Mouse (Mus musculus): ENCODE data around the gene Hmcn2.

Hmcn2 gene

DNA sequence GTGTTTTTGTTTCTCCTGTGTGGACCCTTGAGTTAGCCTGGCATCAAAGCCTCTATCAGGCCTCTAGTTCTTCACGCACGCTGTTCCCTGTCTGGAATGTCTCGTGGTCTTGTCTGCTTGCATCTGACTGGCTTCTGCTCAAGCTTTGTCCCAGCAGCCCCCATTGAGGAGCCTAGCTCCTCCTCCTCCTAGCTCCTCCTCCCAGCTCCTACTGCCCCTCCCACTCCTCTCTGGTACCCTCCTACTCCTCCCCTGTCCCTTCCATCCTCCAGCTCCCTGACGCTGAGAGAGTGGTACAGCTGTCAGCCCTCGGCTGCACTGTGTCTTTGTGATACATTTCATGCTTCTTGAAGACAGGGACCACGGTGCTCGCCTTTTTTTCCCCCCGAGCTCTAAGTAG is 104.4 kb downstream of the Hmcn2 start:
- no peak for DNase-seq

DNA sequence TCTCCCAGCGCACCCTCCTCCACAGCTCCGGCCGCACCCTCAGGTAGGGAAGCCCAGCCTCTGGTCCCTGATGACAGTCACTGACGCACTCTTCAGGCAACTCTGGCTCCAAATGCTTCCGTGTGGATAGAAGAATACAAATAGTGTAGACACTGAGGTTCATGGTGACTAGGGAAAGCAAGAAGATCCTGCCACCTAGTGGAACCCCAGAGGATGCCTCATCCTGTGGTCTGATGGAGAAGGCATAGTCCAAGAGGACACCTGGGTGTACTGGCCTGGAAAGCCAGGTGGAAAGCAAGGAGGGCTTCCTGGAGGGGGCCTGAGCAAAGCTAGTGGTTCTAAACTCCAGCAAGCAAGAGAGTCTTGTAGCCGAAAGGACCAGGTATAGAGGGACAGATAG is 106.7 kb downstream of the Hmcn2 start:
- no peak for DNase-seq

DNA sequence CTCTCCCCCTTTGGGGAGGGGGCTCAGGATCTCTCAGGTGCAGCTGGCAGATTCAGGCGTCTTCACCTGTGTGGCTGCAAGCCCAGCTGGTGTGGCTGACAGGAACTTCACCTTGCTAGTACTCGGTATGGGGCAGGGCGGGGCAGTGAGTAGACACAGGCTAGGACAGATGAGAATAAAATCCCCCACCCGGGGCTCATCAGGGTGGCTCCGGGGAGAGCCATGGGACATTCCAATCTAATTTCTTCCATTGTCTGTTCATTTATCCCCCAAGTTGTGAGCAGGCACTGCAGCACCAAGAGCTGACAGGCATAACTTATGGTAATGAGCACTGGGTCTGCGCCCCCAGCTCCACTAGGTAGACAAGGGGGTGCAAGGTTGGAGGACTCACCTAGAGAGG is 108.4 kb downstream of the Hmcn2 start:
- no peak for DNase-seq

DNA sequence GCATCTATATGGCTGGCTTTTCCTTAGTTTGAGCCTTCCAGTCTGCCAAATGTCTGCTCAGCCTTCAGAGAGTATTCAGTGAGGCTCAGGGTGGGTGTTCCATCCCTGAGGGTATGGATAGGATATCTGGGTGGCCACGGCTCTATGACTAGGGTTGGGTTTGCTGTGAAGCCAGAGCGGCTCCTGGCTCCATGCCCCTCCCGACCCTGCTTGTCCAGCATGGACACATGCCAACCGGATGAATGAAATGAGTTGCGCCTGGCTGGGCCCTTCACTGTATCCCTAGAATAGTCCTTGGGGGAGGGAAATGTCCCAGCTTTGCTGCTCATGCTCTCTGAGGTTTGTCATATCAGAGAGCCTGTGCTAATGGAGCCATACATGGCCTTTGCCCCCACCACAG is 117.3 kb downstream of the Hmcn2 start:
- peak in 1 of 2 experiments; percentile 39 for DNase-seq

DNA sequence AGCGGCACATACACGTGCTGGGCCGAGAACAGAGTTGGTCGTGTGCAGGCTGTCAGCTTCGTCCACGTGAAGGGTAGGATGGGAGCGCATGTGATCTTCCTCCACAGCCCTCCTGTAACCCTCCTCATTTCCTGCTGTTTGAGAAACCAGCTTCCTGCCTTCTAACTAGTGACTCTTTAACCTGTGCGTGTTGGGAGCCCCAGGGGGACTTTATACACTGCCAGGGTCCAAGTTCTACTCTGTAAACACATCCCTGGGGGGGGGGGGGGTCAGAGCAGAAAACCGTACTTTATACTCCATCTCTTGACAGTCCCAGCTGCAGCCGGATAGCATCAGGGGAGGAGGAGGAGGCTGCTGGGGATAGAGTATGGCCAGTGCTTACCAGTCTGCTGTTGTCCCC is 120.5 kb downstream of the Hmcn2 start:
- DNase-seq = no peak

DNA sequence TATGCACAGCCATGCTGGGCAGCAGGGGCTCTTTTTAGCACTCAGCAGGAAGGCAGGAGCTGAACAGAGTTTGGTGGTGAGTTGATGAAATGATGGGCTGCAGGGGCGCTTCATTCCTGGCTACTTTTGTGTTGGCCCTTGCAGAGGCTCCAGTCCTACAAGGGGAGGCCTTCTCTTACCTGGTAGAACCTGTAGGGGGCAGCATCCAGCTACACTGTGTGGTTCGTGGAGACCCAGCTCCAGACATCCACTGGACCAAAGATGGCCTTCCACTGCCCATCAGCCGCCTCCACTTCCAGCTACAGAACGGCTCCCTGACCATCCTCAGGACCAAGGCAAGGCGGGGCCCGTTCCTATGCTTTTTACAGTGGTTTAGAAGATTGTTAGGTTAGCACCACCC is 121.4 kb downstream of the Hmcn2 start:
- peak; percentile 44 to 70 for DNase-seq

DNA sequence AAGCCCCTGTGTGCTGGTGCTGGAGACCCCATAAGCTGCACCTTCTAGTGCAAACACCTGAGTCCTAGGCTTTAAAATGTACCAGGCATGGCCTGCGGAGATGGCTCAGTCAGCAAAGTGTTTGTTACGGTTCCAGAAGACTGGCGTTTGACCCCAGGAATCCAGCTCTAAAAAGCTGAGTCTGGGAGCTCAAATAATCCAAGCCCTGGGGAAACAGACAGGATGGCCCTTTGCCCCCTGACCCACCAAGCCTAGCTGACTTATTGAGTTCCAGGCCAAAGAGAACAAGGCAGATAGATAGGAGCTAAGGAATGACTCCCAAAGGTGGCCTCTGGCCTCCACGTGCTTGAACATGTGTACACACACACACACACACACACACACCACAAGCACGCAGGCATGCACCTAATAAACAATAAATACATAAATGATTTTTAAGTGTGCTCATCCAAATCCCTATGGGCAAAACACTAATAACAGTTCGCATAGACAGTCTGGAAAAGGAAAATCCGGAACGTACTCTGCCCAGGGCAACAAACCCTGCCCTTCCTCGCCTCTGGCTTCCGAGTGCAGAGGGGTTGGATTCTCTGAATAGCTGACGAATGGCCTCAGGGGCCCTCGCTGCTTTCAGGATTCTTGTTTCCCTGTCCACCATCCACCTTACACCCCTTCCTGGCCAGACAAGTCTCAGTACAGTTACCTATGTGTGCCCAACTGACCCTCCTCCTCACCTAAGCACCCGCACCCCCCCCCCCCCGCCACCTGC is 123.4 kb downstream of the Hmcn2 start:
- DNase-seq = no peak

DNA sequence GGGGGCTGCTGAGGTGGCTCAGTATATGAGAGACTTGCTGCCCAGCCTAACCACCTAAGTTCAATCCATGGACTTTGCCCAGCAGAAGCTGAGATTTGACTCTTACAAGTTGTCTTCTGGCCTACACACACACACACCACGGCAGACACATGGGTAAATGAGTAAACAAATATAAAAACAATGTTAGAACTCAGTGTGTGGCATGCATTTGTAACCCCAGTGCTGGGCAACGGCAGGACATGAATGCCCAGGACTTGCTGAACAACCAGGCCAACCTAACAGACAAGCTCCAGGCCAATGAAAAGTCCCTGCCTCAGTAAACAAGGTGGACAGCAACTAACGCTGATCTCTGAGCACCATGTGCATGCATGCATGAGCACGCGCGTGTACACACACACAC is 125.4 kb downstream of the Hmcn2 start:
- no peak for DNase-seq

DNA sequence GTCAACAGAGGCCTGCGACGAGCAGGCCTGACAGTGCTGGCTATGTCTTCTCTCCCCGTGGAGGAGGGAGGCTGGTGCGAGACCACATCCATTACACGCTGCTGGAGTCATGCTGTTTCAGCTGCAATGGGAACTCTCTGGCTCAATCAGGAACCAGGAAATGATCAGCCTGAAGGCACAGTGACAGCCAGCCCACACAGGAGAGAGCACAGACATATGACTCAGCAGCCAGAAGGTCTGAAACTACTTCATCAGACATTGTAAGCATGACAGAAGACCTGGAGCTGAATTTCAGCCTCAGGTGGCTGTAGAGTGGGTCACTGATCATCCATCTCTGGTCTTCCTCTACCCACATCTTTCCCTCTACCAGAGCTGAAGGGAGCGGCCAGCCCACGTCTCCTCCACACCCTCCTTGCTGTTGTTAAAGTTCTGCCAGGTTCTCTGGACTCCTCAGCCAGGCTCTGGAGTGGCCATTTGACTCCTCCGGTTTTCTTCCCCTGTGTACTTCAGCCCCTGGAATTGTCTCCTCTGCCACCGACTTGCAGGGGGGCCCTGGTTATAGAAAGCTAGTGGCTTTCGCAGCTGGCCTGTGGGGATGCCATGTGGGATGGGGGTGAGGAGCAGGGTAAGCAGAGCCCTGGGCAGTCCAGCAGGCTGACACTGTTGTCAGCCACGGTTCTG is 128.4 kb downstream of the Hmcn2 start:
- DNase-seq = no peak

DNA sequence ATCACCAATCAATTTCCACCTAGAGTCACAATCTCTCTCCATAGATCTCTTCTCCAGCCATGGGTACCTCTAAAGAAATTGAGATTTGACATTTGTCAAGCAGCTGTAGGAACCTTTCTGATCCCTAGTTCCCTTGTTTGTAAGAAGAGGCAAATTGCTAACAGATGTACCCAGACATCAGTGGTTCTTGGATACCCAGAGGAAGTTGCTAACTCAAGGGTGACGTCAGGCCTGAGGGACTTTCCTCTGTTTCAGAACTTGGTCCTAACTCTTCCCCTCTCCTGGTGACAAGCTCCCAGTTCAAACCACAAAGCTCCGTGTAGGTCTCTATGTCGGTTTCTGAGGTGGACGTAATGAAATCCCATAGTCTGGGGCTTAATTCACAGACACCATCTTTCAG is 131.8 kb downstream of the Hmcn2 start:
- no peak for DNase-seq

DNA sequence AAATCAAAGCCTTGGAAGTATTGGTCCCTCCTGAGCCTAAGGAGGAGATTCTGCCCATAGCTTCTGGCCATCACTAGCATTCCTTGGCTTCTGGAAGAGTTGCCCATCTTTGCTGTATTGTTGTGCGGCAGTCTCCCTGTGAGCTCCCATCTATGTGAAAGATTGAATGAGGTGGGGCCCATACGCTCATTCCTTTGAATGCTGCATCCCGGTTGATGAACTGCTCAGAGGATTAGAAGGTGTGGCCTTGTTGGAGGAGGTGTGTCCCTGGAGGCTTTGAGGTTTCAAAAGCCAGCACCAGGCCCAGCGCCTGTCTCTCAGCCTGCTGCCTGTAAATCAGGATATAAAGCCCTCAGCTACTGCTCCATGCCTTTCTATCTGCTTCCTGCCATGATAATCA is 132.2 kb downstream of the Hmcn2 start:
- no peak for DNase-seq

DNA sequence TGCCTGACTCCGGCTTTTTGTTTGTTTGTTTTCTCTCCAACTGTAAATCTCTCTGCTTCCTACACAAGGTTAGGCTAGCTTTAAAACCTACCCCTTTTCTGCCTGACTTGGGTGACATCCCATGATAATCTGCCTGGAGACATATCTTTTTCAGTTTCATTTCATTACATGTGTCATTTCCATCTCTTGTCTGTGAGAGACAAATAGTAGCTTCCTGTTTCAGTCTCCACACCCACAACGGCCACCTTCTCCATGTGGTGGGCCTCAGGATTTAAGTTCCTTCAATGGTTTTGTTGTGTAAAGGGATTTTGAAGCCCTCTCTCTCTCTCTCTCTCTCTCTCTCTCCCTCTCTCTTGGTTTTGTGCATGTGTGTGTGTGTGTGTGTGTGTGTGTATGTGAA is 133.3 kb downstream of the Hmcn2 start:
- no peak for DNase-seq

DNA sequence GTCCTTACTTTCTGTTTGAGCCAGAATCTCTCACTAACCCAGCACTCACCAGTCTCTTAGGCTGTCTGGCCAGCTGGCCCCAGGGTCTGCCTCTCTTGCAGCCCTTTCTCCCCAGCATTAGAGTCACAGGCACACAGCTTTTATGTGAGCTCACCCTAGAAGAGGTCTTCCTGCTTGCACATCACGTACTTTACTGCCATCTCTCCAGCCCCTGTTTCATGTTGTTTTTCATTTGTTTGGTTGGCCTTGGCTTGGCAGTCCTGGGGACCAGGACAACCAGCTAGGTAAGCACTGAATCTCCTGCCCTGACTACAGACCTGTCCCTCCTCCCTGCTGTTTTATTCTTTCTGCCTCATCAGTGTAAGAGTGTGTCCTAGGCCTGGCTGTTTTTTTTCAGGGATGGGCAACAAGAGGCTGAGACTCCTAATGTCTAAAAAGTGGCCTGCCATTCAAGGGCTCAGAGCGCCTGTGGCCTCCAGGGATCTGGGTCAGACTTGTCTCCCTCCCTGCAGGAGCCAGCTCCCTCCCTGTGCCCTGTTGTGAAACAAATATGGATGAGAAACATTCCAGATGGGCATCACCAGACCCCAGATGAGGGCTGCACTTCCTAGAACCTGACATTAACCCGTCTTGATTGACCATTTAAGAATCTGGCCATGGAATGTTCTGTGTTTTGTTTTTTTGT is 134.7 kb downstream of the Hmcn2 start:
- no peak for DNase-seq

DNA sequence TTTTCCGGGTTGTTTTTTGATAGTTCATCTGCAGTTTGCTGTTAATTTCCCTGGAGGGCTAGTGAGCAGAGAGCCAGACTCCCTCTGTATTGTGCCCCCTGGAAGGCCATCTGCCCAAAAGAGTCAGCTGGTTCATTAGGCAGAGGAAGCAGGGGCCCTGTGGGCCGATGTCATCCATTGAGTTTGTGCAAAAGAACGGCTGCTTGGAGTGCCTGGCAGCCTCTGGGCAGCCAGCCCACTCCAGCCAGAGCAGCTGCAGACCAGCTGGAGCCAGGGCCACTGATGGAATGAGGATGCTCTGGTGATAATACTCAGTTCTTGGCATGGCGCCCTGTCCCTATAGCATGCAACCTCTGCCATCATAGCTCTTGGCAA is 135.2 kb downstream of the Hmcn2 start:
- DNase-seq = peak; percentile 70 to 91

DNA sequence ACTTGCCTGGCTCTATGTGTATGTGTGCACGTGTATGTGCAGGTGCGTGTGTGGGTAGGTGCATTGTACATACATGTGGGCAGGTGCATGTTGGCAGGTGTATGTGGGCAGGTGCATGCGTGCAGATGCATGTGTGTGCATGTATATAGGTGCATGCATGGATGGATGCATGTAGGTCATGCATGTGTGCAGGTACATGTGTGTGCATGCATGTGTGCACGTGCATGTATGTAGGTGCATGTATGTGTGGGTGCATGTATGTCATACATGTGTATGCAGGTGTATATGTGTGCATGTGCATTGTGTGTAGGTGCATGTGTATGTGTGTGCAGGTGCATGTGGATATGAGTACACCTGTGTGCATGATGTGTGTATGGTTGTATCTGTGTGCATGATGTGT is 135.7 kb downstream of the Hmcn2 start:
- DNase-seq = no peak

DNA sequence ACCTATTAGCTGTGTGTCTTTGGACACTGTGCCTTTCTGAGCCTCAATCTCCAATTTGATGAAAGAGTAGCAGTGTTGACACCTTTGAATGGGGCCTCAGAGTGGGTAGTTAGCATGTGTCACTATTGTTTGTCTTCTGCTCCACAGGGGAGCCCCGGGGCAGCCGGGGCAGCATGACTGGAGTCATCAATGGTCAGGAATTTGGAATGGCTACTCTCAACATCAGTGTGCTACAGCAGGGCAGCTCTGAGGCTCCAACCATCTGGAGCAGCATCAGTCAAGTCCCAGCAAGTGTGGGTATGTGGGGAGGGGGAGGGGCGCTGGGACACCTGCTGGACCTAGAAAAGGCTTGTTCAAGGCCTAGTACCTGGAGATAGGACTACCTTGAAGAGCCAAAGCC is 136.4 kb downstream of the Hmcn2 start:
- DNase-seq = no peak

DNA sequence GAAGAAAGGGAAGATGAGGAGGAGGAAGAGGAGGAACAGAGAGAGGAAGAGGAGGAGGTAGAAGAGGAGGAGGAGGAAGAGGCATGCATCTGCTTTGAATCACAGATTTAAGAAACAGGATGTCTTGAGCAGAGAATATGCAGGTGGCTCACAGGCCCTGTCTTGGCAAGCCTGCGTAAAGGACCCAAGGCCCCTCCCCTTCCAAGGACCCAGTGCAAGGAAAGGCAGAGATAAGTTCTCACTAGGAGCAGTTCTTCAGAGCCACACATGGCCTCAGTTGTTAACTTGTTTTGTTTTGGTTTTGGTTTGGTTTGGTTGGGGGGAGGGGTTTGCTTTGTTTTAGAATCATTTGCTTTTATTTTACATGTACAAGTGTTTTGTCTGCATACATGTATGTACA is 137.3 kb downstream of the Hmcn2 start:
- no peak for DNase-seq

DNA sequence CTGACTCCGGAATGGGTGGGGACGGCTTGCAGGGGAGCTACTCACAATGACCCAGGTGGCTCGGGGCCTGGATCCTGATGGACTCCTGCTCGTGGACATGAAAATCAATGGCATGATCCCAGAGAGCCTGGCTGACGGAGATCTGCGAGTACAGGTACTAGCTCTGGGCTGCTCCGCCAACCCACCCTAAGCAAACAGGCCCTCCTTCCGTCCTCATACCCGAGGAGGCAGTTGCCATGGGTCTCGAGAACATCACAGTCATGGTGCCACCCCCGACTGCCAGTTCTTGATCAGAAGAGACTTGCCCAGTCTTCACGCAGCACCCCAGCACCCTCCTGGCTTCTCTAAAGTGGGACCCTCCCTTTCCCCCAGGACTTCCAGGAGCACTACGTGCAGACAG is 138.8 kb downstream of the Hmcn2 start:
- peak in 1 of 2 experiments; percentile 20 for DNase-seq

DNA sequence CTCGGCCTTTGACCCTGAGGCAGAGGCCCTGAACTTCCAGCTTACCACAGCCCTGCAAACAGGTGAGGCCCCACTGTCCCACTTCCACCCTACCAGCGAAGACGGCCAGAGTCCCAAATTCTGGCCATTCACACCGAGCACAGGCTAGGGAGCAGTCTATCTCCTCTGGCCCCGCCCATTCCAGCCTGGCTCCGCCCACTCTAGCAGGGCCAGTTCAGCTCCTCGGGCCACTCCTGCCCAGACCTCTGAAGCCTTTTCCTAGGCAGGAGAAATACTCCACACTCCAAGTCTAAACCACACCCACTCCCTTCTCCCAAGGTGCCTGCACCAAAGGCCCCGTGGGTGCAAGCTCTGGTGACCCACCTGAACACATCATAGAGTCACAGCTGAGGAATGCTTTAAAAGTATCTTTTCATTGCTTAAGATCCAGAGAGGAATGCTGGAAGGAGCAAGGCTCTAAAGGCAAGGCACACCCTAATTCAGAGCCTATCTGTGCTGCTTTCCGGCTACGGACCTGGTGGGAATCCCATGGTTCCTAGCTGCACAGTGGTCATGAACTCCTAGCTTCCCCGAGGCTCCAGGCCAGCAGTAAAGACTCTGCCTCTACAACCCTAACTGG is 139.5 kb downstream of the Hmcn2 start:
- DNase-seq = peak; percentile 72 to 81

DNA sequence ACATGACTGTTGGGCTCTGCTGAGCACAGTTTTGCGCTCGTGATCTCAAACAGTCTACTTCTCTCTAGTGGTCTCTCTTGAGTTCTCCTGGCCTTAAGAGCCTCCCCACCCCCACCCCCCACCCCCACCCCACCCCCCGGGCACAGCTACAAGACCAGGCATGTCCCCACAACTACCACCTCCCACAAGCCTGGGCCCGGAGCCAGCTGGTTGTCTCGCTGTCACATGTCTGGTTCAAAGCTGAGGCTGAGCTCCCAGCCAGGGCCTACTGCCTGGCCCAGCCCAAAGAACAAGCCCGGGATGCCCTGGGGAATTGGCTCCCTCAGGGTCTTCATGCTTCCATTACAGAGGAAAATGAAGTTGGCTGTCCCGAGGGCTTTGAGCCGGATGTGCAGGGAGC is 140.1 kb downstream of the Hmcn2 start:
- peak; percentile 69 to 88 for DNase-seq

DNA sequence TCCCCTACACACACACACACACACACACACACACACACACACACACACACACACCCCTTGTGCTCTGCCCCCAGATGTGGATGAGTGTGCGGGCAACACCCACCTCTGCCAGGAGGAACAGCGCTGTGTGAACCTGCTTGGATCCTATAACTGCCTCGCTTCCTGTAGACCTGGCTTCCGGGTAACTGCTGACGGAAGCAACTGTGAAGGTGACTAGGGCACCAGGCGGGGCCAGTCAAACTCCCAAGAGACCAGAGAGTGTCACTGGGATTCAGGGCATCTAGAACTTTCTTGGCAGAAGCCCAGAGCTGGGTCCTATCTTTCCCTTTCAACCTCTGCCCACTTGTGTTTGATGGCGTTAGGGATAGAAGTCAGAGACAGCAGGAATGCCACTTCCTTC is 141.2 kb downstream of the Hmcn2 start:
- no peak for DNase-seq

DNA sequence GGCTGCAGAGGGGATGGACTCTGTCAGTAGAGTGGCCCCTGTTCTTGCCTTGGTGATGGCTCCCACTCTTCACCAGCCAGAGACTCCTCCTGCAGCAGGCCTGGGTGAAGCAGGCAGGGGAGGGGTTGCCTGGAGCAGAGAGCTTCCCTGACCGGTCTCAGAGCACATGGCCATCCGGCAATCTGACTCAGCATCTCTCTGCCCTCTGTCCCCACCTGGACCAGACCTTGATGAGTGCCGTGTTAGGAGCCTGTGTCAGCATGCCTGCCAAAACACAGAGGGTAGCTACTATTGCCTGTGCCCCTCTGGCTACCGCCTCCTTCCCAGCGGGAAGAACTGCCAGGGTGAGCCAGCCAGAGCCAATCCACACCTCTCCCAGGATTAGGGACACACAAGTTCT is 144.2 kb downstream of the Hmcn2 start:
- peak in 1 of 2 experiments; percentile 19 for DNase-seq

Data from lung, postnatal 4 days (tissue).